ENCODE assay signal across 32 mouse cellular contexts in the genomic region with DNA sequence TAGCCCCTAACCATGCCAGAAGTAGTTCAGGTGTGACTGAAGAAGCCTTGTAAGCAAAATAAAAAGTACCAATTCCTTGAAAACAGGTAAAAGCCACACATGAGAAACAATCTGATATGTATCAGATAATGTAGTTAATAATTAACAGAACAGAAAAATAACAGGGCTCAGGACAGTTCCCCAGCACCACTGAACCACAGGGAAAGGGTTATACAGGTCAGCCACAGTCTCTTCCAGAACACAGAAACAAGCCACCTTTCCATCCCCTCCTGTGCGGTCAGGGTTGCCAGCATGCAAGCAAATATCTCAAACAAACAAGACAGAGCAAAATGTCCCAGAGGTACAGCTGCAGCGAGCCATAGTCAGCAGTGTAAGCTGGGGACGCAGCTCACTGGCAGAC. TPM values are rescaled to one million over a fixed set of nuclear protein-coding genes. Genes with fewer than 3 reads are reported as not detected.
DNase-seq lines count a peak whose midpoint lies in the region; ATAC-seq and TF ChIP-seq lines count a peak whose summit lies in the region.
"Had no signal": no experiment of that assay in that cellular context is flagged by ENCODE, and none has a peak within 500 bp of the region (broad histone marks: within the 10 kb centered on the region; RNA-seq: fewer than 3 reads in every experiment).

No protein-coding gene starts in this region.

- no peak for TF ChIP-seq CTCF in liver, adult 2 months (IDR thresholded peaks at IDR 0.05; ENCODE audit: low read depth, low read length)

- no peaks in the 10 kb centered on the region for H3K79me2 ChIP-seq in liver, adult 2 months (ENCODE audit: control insufficient read depth, insufficient read depth, low read length)

- H3K4me3 ChIP-seq in kidney, embryonic 16.5 days (ENCODE audit: low read length): no peak overlapping the region
- H3K4me3 ChIP-seq in liver, adult 2 months (ENCODE audit: insufficient read depth, low read depth, low read length): no peak overlapping the region
- H3K4me3 ChIP-seq in liver, embryonic 15.5 days (replicated peaks): no peak overlapping the region
- H3K4me3 ChIP-seq in midbrain, embryonic 14.5 days (replicated peaks; ENCODE audit: low read depth, low read length): no peak overlapping the region
- H3K4me3 ChIP-seq: erythroblast, embryonic 14.5 days; heart, embryonic 15.5 days; hindbrain, embryonic 12.5 days; left cerebral cortex, adult 2 months; limb, embryonic 12.5 days; midbrain, embryonic 13.5 days; stomach, embryonic 15.5 days had no signal

- H3K36me3 ChIP-seq in kidney, embryonic 16.5 days (ENCODE audit: insufficient read depth, low read length): no peaks in the 10 kb centered on the region
- no peaks in the 10 kb centered on the region for H3K36me3 ChIP-seq in liver, adult 2 months (ENCODE audit: control insufficient read depth, insufficient read depth, low read length)
- no peaks in the 10 kb centered on the region for H3K36me3 ChIP-seq in liver, embryonic 15.5 days (replicated peaks)
- no peaks in the 10 kb centered on the region for H3K36me3 ChIP-seq in midbrain, embryonic 14.5 days (ENCODE audit: control insufficient read depth, insufficient read depth, low read length)
- H3K36me3 ChIP-seq: heart, embryonic 15.5 days; limb, embryonic 12.5 days; stomach, embryonic 15.5 days had no signal

- H3K9me3 ChIP-seq in kidney, embryonic 16.5 days (ENCODE audit: low read length): no peaks in the 10 kb centered on the region
- H3K9me3 ChIP-seq in liver, embryonic 15.5 days (replicated peaks): no peaks in the 10 kb centered on the region
- H3K9me3 ChIP-seq in midbrain, embryonic 14.5 days (ENCODE audit: control insufficient read depth, low read length): no peaks in the 10 kb centered on the region
- H3K9me3 ChIP-seq: heart, embryonic 15.5 days; limb, embryonic 12.5 days; midbrain, embryonic 13.5 days; stomach, embryonic 15.5 days had no signal

- no peaks in the 10 kb centered on the region for H3K4me1 ChIP-seq in kidney, embryonic 16.5 days (ENCODE audit: insufficient read depth, low read length)
- peaks cover 8% of the 10 kb centered on the region for H3K4me1 ChIP-seq in liver, adult 2 months (ENCODE audit: control insufficient read depth, insufficient read depth, low read length)
- peaks cover 43% of the 10 kb centered on the region for H3K4me1 ChIP-seq in liver, embryonic 15.5 days (replicated peaks)
- no peaks in the 10 kb centered on the region for H3K4me1 ChIP-seq in midbrain, embryonic 14.5 days (ENCODE audit: control insufficient read depth, insufficient read depth, low read length)
- H3K4me1 ChIP-seq: heart, embryonic 15.5 days; hindbrain, embryonic 12.5 days; limb, embryonic 12.5 days; midbrain, embryonic 13.5 days; stomach, embryonic 15.5 days had no signal

- no peak overlapping the region for H3K27ac ChIP-seq in kidney, embryonic 16.5 days (ENCODE audit: low read length)
- H3K27ac ChIP-seq in liver, adult 2 months (replicated peaks; ENCODE audit: insufficient read depth, low read depth, low read length): peak overlapping the region; percentile 75
- peak overlapping the region; percentile 53 for H3K27ac ChIP-seq in liver, embryonic 15.5 days (replicated peaks)
- H3K27ac ChIP-seq in midbrain, embryonic 14.5 days (replicated peaks; ENCODE audit: low read depth, low read length): no peak overlapping the region
- H3K27ac ChIP-seq: heart, embryonic 15.5 days; hindbrain, embryonic 12.5 days; hindbrain, postnatal 0 days; left cerebral cortex, adult 2 months; limb, embryonic 12.5 days; macrophage; midbrain, embryonic 13.5 days; stomach, embryonic 15.5 days had no signal

- H3K27me3 ChIP-seq in kidney, embryonic 16.5 days (ENCODE audit: insufficient read depth, low read length): no peaks in the 10 kb centered on the region
- H3K27me3 ChIP-seq in liver, adult 2 months (ENCODE audit: control insufficient read depth, insufficient read depth, low read length): no peaks in the 10 kb centered on the region
- no peaks in the 10 kb centered on the region for H3K27me3 ChIP-seq in liver, embryonic 15.5 days
- H3K27me3 ChIP-seq in midbrain, embryonic 14.5 days (ENCODE audit: control insufficient read depth, insufficient read depth, low read length): no peaks in the 10 kb centered on the region
- H3K27me3 ChIP-seq: heart, embryonic 15.5 days; hindbrain, embryonic 12.5 days; limb, embryonic 12.5 days; midbrain, embryonic 13.5 days; stomach, embryonic 15.5 days had no signal

- no peak for TF ChIP-seq POLR2A in liver, adult 2 months (IDR thresholded peaks at IDR 0.05; ENCODE audit: extremely low read depth, insufficient read depth, low read length)

- no peak for ATAC-seq in kidney, embryonic 16.5 days (ENCODE audit: low FRiP score, low TSS enrichment)
- ATAC-seq in liver, embryonic 15.5 days (ENCODE audit: insufficient read depth): no peak
- ATAC-seq in midbrain, embryonic 14.5 days (ENCODE audit: low FRiP score, low TSS enrichment): no peak
- ATAC-seq: CD4-positive, CD25-positive, alpha-beta regulatory T cell, adult 4 months; forebrain, embryonic 14.5 days; hindbrain, postnatal 0 days; midbrain, embryonic 13.5 days had no signal

- 58% methylated on average over 3 of the region's 3 CpGs for WGBS in kidney, embryonic 16.5 days
- 24% methylated on average over 3 of the region's 3 CpGs for WGBS in liver, adult 2 months
- WGBS in liver, embryonic 15.5 days (ENCODE audit: insufficient replicate concordance): 58% methylated on average over 3 of the region's 3 CpGs
- 59% methylated on average over 3 of the region's 3 CpGs for WGBS in midbrain, embryonic 14.5 days

- no peak overlapping the region for H3K9ac ChIP-seq in kidney, embryonic 16.5 days (replicated peaks; ENCODE audit: low read length)
- 0 out of 2 replicates have a peak overlapping the region, but pooled peaks have one; percentile 20 for H3K9ac ChIP-seq in liver, adult 2 months (ENCODE audit: low read depth, low read length)
- H3K9ac ChIP-seq in liver, embryonic 15.5 days: no peak overlapping the region
- H3K9ac ChIP-seq in midbrain, embryonic 14.5 days (replicated peaks; ENCODE audit: low read length): no peak overlapping the region
- H3K9ac ChIP-seq: heart, embryonic 15.5 days; hindbrain, embryonic 12.5 days; limb, embryonic 12.5 days; midbrain, embryonic 13.5 days; stomach, embryonic 15.5 days had no signal

- peak; percentile 10 for DNase-seq in kidney, adult 11 months
- DNase-seq in liver, adult 2 months (ENCODE audit: extremely low read depth, low read depth, low spot score): peak; percentile 90
- no peak for DNase-seq in liver
- peak; percentile 42 for DNase-seq in yolk sac, embryonic 10.5 days (ENCODE audit: low spot score)
- no peak for DNase-seq in adrenal gland, adult 8-10 months
- DNase-seq in midbrain, embryonic 14.5 days: no peak
- DNase-seq: adrenal gland, postnatal 36 days; cerebellum, adult 2 months; cerebellum, postnatal 14 days; gastrocnemius, postnatal 14 days; heart, postnatal 36 days; lung, adult 2 months; lung, postnatal 10 days; right cerebral cortex, postnatal 14 days; thymus, adult 18-20 months; thymus, postnatal 36 days had no signal

- H3K4me2 ChIP-seq in kidney, embryonic 16.5 days (replicated peaks; ENCODE audit: low read depth, low read length): no peak overlapping the region
- H3K4me2 ChIP-seq in liver, embryonic 15.5 days: peak overlapping the region; percentile 17
- H3K4me2 ChIP-seq in midbrain, embryonic 14.5 days (ENCODE audit: low read length): no peak overlapping the region
- H3K4me2 ChIP-seq: heart, embryonic 15.5 days; hindbrain, embryonic 12.5 days; limb, embryonic 12.5 days; midbrain, embryonic 13.5 days; stomach, embryonic 15.5 days had no signal

RNA-seq across cellular contexts. Expression of gene Gp9, which starts 18.5 kb away (rescaled TPM):
- 1.0 and 1.6 TPM in 2 replicates for polyA plus RNA-seq in kidney, embryonic 16.5 days (2015; fragmentation: Nextera tagmentation; extraction: Ambion mirVana)
- total RNA-seq in liver, adult 2 months (2014; rRNA removed): 0.34 and 0.74 TPM in 2 replicates
- 0.25 TPM in 1 of 2 replicates, not detected in the other for polyA plus RNA-seq in liver, adult 2 months (2012; rRNA removed)
- 26.8 and 29.9 TPM in 2 replicates for polyA plus RNA-seq in liver, embryonic 15.5 days (2015; fragmentation: Nextera tagmentation; extraction: Ambion mirVana)
- under 1 TPM in 1 of 4 experiments, not detected in 3; 0.35 TPM for total RNA-seq in adrenal gland, adult 8-10 months (2022)
- polyA plus RNA-seq in midbrain, embryonic 14.5 days (2014; fragmentation: Nextera tagmentation; extraction: Ambion mirVana): 0.59 and 0.66 TPM in 2 replicates
- total RNA-seq: adrenal gland, postnatal 36 days; gastrocnemius, postnatal 14 days; granulocyte monocyte progenitor cell, adult 5-6 weeks; hindbrain, postnatal 0 days had no signal
- polyA plus RNA-seq: CD4-positive, CD25-positive, alpha-beta regulatory T cell, adult 4 months; small intestine, adult 2 months had no signal

RNA-seq across cellular contexts. Expression of gene Efcc1, which starts 28.7 kb away (rescaled TPM):
- polyA plus RNA-seq in kidney, embryonic 16.5 days (2015; fragmentation: Nextera tagmentation; extraction: Ambion mirVana): 1.4 and 2.0 TPM in 2 replicates
- 0.65 and 1.2 TPM in 2 replicates for total RNA-seq in liver, adult 2 months (2014; rRNA removed)
- 0.41 and 0.86 TPM in 2 replicates for polyA plus RNA-seq in liver, adult 2 months (2012; rRNA removed)
- 0.15 and 0.16 TPM in 2 replicates for polyA plus RNA-seq in liver, embryonic 15.5 days (2015; fragmentation: Nextera tagmentation; extraction: Ambion mirVana)
- under 1 TPM; 0.54 to 0.78 (median 0.65) TPM for total RNA-seq in adrenal gland, adult 8-10 months (2022)
- polyA plus RNA-seq in midbrain, embryonic 14.5 days (2014; fragmentation: Nextera tagmentation; extraction: Ambion mirVana): 4.1 and 5.0 TPM in 2 replicates
- total RNA-seq: monocyte, adult 5-6 weeks had no signal
- polyA plus RNA-seq: erythroblast, embryonic 14.5 days; macrophage had no signal

RNA-seq across cellular contexts. Expression of gene Rab43, which starts 52.6 kb away (rescaled TPM):
- 10.9 and 14.7 TPM in 2 replicates for polyA plus RNA-seq in kidney, embryonic 16.5 days (2015; fragmentation: Nextera tagmentation; extraction: Ambion mirVana)
- 63.0 and 71.9 TPM in 2 replicates for total RNA-seq in liver, adult 2 months (2014; rRNA removed)
- polyA plus RNA-seq in liver, adult 2 months (2012; rRNA removed): 106 and 139 TPM in 2 replicates
- 33.2 and 44.8 TPM in 2 replicates for polyA plus RNA-seq in liver, embryonic 15.5 days (2015; fragmentation: Nextera tagmentation; extraction: Ambion mirVana)
- total RNA-seq in adrenal gland, adult 8-10 months (2022): 10 to 100 TPM; 34.0 to 40.1 (median 36.5) TPM
- polyA plus RNA-seq in midbrain, embryonic 14.5 days (2014; fragmentation: Nextera tagmentation; extraction: Ambion mirVana): 9.2 and 9.8 TPM in 2 replicates

Comparison
In these comparisons a context has a peak if more than half of its experiments do, and no peak if none do; other contexts are left out.
1. DNase-seq: peak in kidney, adult 11 months (single experiment), liver, adult 2 months (single experiment) and yolk sac, embryonic 10.5 days (single experiment); none in liver (single experiment), adrenal gland, adult 8-10 months (single experiment) and midbrain, embryonic 14.5 days (single experiment).
2. RNA of gene Gp9, which starts 18.5 kb away (polyA plus RNA-seq): 26.8 to 29.9 TPM in liver, embryonic 15.5 days; 1.0 to 1.6 TPM in kidney, embryonic 16.5 days, 0.59 to 0.66 TPM in midbrain, embryonic 14.5 days and 0.25 TPM in liver, adult 2 months; every median in the first group is over 10 times any median in the second.
3. H3K27ac ChIP-seq: peak in liver, adult 2 months (single experiment) and liver, embryonic 15.5 days (single experiment); none in kidney, embryonic 16.5 days (single experiment) and midbrain, embryonic 14.5 days (single experiment).